Mouse (Mus musculus) C2C12 (cell line): ENCODE measurements around the gene Slc15a3. TPM values are rescaled to one million over a fixed set of nuclear protein-coding genes. Genes with fewer than 3 reads are reported as not detected.
A peak's percentile ranks its signal among the peaks of the same experiment; 100 is the strongest.

Experiments
- H3K27me3 ChIP-seq: one replicate; pipeline ENCODE4 v1.6.1; 2011; ENCODE audit not compliant: control insufficient read depth, insufficient read depth, insufficient read length
- H3K36me3 ChIP-seq: one replicate; pipeline ENCODE4 v1.6.1; 2011; ENCODE audit not compliant: control insufficient read depth, insufficient read depth
- H3K4me3 ChIP-seq: one replicate; pipeline ENCODE4 v1.5.1; 2011; ENCODE audit warnings: mild to moderate bottlenecking, control low read depth; ENCODE audit not compliant: poor library complexity, insufficient read depth, severe bottlenecking
- H3K79me2 ChIP-seq: one replicate; pipeline ENCODE4 v1.6.1; 2011; ENCODE audit not compliant: control insufficient read depth, insufficient read depth
- H3K79me3 ChIP-seq: one replicate; pipeline ENCODE4 v1.6.1; 2011; ENCODE audit warnings: low read depth, control low read depth
- H3ac ChIP-seq: one replicate; pipeline ENCODE3; 2011; ENCODE audit warnings: low read depth; ENCODE audit not compliant: control insufficient read depth, insufficient read length
- CEBPB ChIP-seq: IDR thresholded peaks from one replicate; pipeline ENCODE4 v1.6.1; 2011; ENCODE audit warnings: low read depth, mild to moderate bottlenecking, control low read depth, moderate library complexity
- CTCF ChIP-seq: IDR thresholded peaks from one replicate; pipeline ENCODE4 v1.5.1; 2011; ENCODE audit not compliant: control insufficient read depth, insufficient read depth, insufficient read length
- FOSL1 ChIP-seq: IDR thresholded peaks from one replicate; pipeline ENCODE4 v1.8.0; 2011; ENCODE audit warnings: mild to moderate bottlenecking, low read length; ENCODE audit not compliant: poor library complexity, insufficient read depth, severe bottlenecking
- MAX ChIP-seq: IDR thresholded peaks from one replicate; pipeline ENCODE4 v1.6.1; 2011; ENCODE audit warnings: mild to moderate bottlenecking, control low read depth
- MYOD1 ChIP-seq: IDR thresholded peaks from one replicate; pipeline ENCODE4 v1.6.1; 2011; ENCODE audit warnings: low read depth; ENCODE audit not compliant: control insufficient read depth, insufficient read length
- MYOG ChIP-seq: IDR thresholded peaks from one replicate; pipeline ENCODE4 v1.6.1; 2011; ENCODE audit not compliant: control insufficient read depth, insufficient read length; ENCODE audit errors: extremely low read depth
- USF1 ChIP-seq: IDR thresholded peaks from one replicate; pipeline ENCODE4 v1.6.1; 2011; ENCODE audit warnings: low read depth, mild to moderate bottlenecking, control low read depth, moderate library complexity
- polyA plus RNA-seq: library from polyadenylated mRNA; unstranded; fragments of >200 nt; fragmentation: generic; extraction: Trizol; gene quantifications from one replicate; pipeline ENCODE4 v1.2.1, GENCODE M21; 2012; ENCODE audit warnings: missing spikeins

Slc15a3 gene
- polyA plus RNA-seq, 1 experiment: 6.3 TPM

DNA sequence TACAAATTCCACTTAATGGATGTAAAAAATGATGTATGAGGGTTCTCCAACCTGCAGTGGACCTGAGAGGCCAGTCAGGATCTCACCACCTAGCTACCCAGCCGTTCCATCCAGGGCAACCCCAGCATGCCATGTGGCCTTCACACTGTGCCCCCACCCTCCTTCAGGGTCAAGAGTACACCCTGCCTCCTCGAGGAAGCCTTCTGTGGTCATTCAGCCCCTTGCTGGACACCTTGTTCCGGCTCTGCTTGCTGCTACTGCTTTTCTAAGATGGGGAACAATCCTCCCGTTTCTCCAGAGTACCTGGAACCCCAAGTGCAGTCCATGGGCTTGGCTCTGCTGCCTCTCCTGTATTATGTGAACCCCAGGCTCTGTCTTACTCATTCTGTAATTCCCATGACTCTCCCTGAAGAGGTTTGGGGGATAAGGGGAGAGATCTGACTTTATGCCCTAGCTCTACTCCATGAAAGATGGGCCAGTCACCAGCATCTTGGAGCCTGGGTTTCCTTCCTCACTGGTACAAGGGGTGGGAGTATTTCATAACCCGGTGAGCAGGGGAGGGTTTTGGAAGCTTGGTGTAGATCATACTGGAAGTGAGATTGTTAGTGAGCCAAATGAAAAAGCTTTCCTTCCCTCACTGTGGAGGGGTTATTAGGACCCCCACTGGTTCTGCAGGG is 28.6 kb downstream of the Slc15a3 start:
- Histone ChIP-seq H3K27me3 (no peaks in the 10 kb centered on the region), H3K79me3 (peaks cover 21% of the 10 kb centered on the region), H3K4me3 (peak overlapping the region; percentile 80), H3ac (peak overlapping the region; percentile 94), H3K36me3 (peaks cover 65% of the 10 kb centered on the region), H3K79me2 (peaks cover 34% of the 10 kb centered on the region)
- TF ChIP-seq CEBPB (no peak), FOSL1 (no peak), USF1 (no peak), MAX (no peak), CTCF (no peak), MYOG (no peak), MYOD1 (no peak)

DNA sequence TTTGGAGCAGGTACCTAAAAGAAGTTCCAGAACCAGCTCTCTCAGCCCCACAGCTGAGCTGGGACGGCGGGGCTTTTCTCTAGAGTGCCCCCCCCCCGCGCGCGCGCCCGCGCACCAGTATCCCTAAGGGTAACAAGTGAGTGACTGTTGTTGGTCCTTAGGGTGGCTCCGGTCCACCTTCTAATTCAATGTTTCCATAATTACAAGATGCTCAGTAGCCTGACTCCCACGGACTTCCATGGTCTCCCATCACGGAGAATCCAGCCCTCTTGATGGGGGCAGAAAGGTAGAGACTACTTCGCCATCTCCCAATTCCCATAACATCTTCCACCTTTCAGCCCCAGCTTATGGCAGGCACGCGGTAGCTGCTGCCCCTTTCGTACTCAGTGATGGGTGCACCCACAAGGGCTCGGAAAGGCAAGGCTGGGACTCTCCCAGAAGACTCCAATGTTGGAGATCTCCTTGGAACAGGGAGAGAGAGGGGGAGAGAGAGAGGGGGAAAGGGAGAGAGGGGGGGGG is 29.2 kb downstream of the Slc15a3 start:
- Histone ChIP-seq H3K36me3 (peaks cover 65% of the 10 kb centered on the region), H3K4me3 (peak overlapping the region; percentile 80), H3K79me2 (peaks cover 34% of the 10 kb centered on the region), H3K27me3 (no peaks in the 10 kb centered on the region), H3K79me3 (peaks cover 21% of the 10 kb centered on the region), H3ac (peak overlapping the region; percentile 94)
- TF ChIP-seq CEBPB (no peak), CTCF (no peak), MYOD1 (no peak), MYOG (no peak), FOSL1 (no peak), USF1 (no peak), MAX (no peak)

DNA sequence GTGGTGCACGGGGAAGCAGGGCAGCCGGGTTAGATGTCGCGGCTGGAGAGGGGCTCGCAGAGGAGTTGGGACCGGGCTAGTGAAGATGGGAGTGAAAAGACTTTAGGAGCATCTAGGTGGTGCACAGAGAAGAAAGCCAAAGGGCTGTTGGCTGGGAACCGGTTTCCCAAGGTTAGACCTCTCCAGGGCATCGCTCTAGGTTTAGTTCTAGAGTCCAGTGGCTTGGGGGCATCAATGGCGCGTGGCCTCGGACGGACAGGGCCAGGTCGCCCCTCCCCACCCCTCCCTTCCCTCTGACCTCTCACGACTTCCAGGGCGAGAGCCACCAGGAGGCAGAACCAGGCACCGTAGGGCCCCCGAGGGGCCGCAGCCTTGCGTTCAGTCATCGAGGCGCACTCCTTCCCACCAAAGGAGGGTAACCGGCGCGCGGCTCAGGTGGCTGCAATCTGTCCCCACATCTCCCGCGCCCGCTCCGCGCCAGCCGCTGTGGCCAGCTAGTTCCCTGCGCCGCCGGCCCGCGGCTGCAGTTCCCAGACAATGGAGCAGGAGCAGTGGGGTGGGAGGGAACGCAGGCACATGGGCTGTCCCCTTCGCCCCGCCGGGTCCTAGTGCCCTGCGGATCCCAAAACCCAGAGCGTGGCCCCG is 29.8 kb downstream of the Slc15a3 start:
- Histone ChIP-seq H3K4me3 (peak overlapping the region; percentile 80), H3ac (peak overlapping the region; percentile 85), H3K27me3 (no peaks in the 10 kb centered on the region), H3K79me3 (peaks cover 21% of the 10 kb centered on the region), H3K79me2 (peaks cover 34% of the 10 kb centered on the region), H3K36me3 (peaks cover 64% of the 10 kb centered on the region)
- TF ChIP-seq MYOG (no peak), CTCF (no peak), FOSL1 (no peak), CEBPB (no peak), MAX (peak; percentile 95), USF1 (peak; percentile 66), MYOD1 (no peak)

DNA sequence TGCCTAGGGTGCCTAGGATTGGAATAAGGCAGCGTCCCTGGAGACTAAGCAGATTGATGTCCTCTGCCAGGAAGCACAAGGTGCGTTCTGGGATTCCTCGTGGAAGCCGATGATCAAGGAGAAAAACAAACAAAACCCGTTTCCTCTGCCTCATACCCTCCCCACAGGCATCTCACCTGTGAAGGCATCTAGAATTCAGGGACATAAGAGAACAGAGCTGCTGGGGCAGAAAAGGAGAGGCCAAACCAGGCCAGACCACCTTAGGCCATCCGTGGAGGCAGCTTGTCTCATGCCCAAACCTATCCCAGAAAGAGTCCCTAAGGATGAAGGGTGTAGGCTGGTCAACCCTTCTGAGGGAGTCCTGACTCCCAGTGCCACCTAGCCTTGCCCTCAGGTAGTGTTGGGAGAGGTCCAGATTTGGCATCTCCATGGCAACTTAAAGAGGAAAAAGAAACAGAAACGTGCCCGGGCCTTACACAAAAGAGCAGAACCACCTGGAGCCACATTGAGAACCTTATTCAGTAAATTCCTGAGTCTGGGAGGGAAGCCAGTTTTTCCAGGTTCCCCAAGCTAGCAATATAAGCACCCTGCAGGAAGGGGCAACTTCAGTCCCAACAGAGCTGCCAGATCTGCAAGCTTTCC is 30.5 kb downstream of the Slc15a3 start, which contains the start of gene Tmem132a:
Gene Tmem132a (minus strand): TSS at position 55 of the 642 bp plus-strand sequence.
- no peak for TF ChIP-seq CEBPB
- no peak for TF ChIP-seq MYOD1
- no peak for TF ChIP-seq CTCF
- TF ChIP-seq USF1: no peak
- TF ChIP-seq MYOG: no peak
- no peak for TF ChIP-seq MAX
- no peak for TF ChIP-seq FOSL1
- peaks cover 36% of the 10 kb centered on the region for H3K79me2 ChIP-seq
- peak within 1 kb of the TSS; percentile 94 for H3ac ChIP-seq
- peaks cover 22% of the 10 kb centered on the region for H3K79me3 ChIP-seq
- H3K36me3 ChIP-seq: peaks cover 61% of the 10 kb centered on the region
- no peaks in the 10 kb centered on the region for H3K27me3 ChIP-seq
- H3K4me3 ChIP-seq: peak within 1 kb of the TSS; percentile 80

DNA sequence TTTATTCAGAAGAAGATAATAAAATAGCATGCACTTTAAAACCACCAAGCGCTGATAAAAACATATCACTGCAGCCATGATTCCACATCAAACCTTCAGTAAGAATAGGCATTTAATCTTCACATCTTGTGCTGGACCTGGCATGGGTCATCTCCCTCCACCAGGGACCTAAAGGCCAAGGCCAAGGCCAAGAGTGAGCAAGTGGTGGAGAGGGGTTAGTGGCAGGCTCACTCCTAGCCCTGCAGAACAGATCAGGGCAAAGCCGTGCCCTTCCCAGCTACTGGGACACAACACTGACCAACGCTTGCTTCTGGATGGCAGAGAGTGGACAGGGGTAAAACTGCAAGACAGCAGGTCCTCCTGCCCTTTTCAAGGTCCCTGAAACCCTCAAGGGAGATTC is 31.1 kb downstream of the Slc15a3 start:
- TF ChIP-seq FOSL1 (no peak), CEBPB (no peak), CTCF (no peak), USF1 (no peak)
- Histone ChIP-seq H3K79me3 (peaks cover 29% of the 10 kb centered on the region), H3K36me3 (peaks cover 60% of the 10 kb centered on the region), H3K4me3 (no peak overlapping the region), H3ac (peak overlapping the region; percentile 19), H3K27me3 (no peaks in the 10 kb centered on the region), H3K79me2 (peaks cover 43% of the 10 kb centered on the region)
